Mouse (Mus musculus) gastrocnemius, postnatal 36 days (tissue): ENCODE data around the gene Plekhj1. TPM values are rescaled to one million over a fixed set of nuclear protein-coding genes. Genes with fewer than 3 reads are reported as not detected.

Experiments used
- DNase-seq, 2 experiments: peaks; one replicate each; pipeline ENCODE4 v3.0.0; 2022
- intact Hi-C: fragments of 180-260 bp; cut with DNase I; formaldehyde crosslinking; loops from one replicate; pipeline ENCODE4 v1.15.1; 2025
- total RNA-seq, 2 experiments: library from RNA; stranded (reverse); gene quantifications; 2 replicates each; pipeline ENCODE4 v1.2.3; 2021

Gene Plekhj1
- total RNA-seq, 2 experiments from 2014 or later = 21.6 to 22.5 TPM

- DNase-seq = no peak
- intact Hi-C loops = no loop called here
Measured at GRCm38 (mm10) chr10:80808099-80808984, 9.9 kb upstream of the Plekhj1 start.

- peak; percentile 65 to 70 for DNase-seq
- intact Hi-C loops = no loop called here
Measured at GRCm38 (mm10) chr10:80807057-80807627, 8.7 kb upstream of the Plekhj1 start.

- no peak for DNase-seq
- intact Hi-C loops = no loop called here
Measured at GRCm38 (mm10) chr10:80806341-80807056, 8.1 kb upstream of the Plekhj1 start.

GRCm38 (mm10) chr10:80805925-80806324 is 7.5 kb upstream of the Plekhj1 start:
- DNase-seq = peak; percentile 71 to 73
- intact Hi-C loops = no loop called here

GRCm38 (mm10) chr10:80805322-80805721 is 6.9 kb upstream of the Plekhj1 start:
- DNase-seq = no peak
- intact Hi-C loops = no loop called here

- intact Hi-C loops = no loop called here
- no peak for DNase-seq
Measured at GRCm38 (mm10) chr10:80804916-80805315, 6.5 kb upstream of the Plekhj1 start, which contains the start of gene Amh. Gene Amh (plus strand): TSS chr10:80805243.

GRCm38 (mm10) chr10:80804340-80804739 is 5.9 kb upstream of the Plekhj1 start:
- intact Hi-C loops = no loop called here
- no peak for DNase-seq

- DNase-seq = no peak
- intact Hi-C loops = no loop called here
Measured at GRCm38 (mm10) chr10:80802996-80803395, 4.6 kb upstream of the Plekhj1 start.

- intact Hi-C loops = no loop called here
- DNase-seq = no peak
Measured at GRCm38 (mm10) chr10:80802204-80802912, 3.9 kb upstream of the Plekhj1 start.

GRCm38 (mm10) chr10:80799070-80799566 is 692 bp upstream of the Plekhj1 start:
- intact Hi-C loops = no loop called here

GRCm38 (mm10) chr10:80797186-80798149 is 958 bp downstream of the Plekhj1 start:
- intact Hi-C loops = no loop called here
- DNase-seq = no peak

More at GRCm38 (mm10) chr10:80799070-80799566, 692 bp upstream of the Plekhj1 start:
- no peak for DNase-seq

- no peak for DNase-seq
- intact Hi-C loops = no loop called here
Measured at GRCm38 (mm10) chr10:80796307-80796848, 2.0 kb downstream of the Plekhj1 start.

- intact Hi-C loops = no loop called here
Measured at GRCm38 (mm10) chr10:80794750-80795149, 3.7 kb downstream of the Plekhj1 start.

GRCm38 (mm10) chr10:80793803-80794202 is 4.6 kb downstream of the Plekhj1 start:
- no peak for DNase-seq
- intact Hi-C loops = no loop called here

More at GRCm38 (mm10) chr10:80794750-80795149, 3.7 kb downstream of the Plekhj1 start:
- no peak for DNase-seq

GRCm38 (mm10) chr10:80793033-80793784 is 5.2 kb downstream of the Plekhj1 start:
- intact Hi-C loops = no loop called here
- DNase-seq = no peak

GRCm38 (mm10) chr10:80792175-80793032 is 6.0 kb downstream of the Plekhj1 start:
- intact Hi-C loops = no loop called here

GRCm38 (mm10) chr10:80791476-80792174 is 6.8 kb downstream of the Plekhj1 start:
- no peak for DNase-seq
- intact Hi-C loops = no loop called here

More at GRCm38 (mm10) chr10:80792175-80793032, 6.0 kb downstream of the Plekhj1 start:
- DNase-seq = no peak
